Mouse (Mus musculus) ES-E14 (cell line): ENCODE measurements around the gene Arrb1.

Experiments used
- MAFK ChIP-seq: IDR thresholded peaks from 2 replicates; pipeline ENCODE4 v1.6.1; 2014; ENCODE audit warnings: mild to moderate bottlenecking, low read depth, low read length, inconsistent platforms; ENCODE audit not compliant: insufficient read depth
- ZC3H11A ChIP-seq: IDR thresholded peaks from 2 replicates; pipeline ENCODE4 v1.6.1; 2012; ENCODE audit warnings: low read depth, mild to moderate bottlenecking, inconsistent platforms, low read length, borderline replicate concordance

- TF ChIP-seq MAFK (no peak), ZC3H11A (no peak)
These were observed 63.5 kb downstream of the Arrb1 start for GRCm38 (mm10) chr7:99598722-99599121.
